Comparison of ENCODE assay signal across 8 mouse cellular contexts in the genomic region with DNA sequence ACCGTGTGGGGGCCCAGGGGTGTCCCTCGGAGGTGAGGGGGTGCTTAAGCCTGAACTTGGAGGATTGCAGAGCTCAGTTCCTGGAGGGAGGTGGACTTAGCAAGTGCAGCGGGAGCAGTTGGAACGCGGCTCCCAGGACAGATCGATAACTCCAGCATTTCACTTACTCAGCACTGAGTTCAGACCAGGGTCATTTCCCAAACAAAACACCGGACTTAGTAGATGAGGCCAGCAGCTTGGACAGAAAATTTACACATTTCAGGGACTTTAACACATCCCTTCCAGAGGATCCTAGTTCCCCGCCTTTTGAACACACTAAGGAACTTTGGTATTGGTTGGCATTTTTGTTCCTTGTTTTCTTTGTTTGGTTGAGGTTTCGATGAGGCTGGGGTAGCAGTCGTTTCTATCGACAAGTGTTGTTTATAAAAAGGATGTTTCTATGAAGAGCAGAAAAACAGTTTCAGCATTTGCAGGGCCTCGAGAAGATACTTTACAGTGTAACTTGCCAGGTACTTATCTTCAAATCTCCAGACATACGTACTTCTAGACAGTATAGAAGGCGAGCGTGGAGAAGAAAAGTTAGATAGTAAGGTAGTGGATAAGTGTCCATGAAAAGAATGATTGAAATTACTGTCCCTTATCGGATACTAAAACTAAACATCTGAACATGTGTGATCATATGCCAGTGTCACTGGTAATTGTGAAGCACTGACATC. TPM values are rescaled to one million over a fixed set of nuclear protein-coding genes. Genes with fewer than 3 reads are reported as not detected.
DNase-seq lines count a peak whose midpoint lies in the region; ATAC-seq and TF ChIP-seq lines count a peak whose summit lies in the region.

No protein-coding gene starts in this region.

- peak overlapping the region; percentile 98 for H3K27ac ChIP-seq in embryonic facial prominence, embryonic 13.5 days
- peak overlapping the region; percentile 98 for H3K27ac ChIP-seq in intestine, postnatal 0 days (ENCODE audit: low read depth, low read length)

- H3K4me2 ChIP-seq in embryonic facial prominence, embryonic 13.5 days: peak overlapping the region; percentile 74
- H3K4me2 ChIP-seq in intestine, postnatal 0 days (replicated peaks; ENCODE audit: low read depth): peak overlapping the region; percentile 94

- peak; percentile 72 for DNase-seq in embryo, embryonic 10 days (ENCODE audit: low spot score)
- no peak for DNase-seq in embryo, embryonic 9.5 days (ENCODE audit: extremely low spot score)
- DNase-seq in 3T3-L1 (ENCODE audit: low read depth, low spot score): peak; percentile 51
- peak; percentile 49 for DNase-seq in naive thymus-derived CD4-positive, alpha-beta T cell, adult 2 months (ENCODE audit: low read depth)
- no peak for DNase-seq in cerebellum, adult 11 months
- no peak for DNase-seq in layer of hippocampus, postnatal 10 days (ENCODE audit: low spot score in 2 of 2)

- H3K9ac ChIP-seq in embryonic facial prominence, embryonic 13.5 days: peak overlapping the region; percentile 99
- H3K9ac ChIP-seq in intestine, postnatal 0 days (ENCODE audit: low read depth, low read length): peak overlapping the region; percentile 97

- no peaks in the 10 kb centered on the region for H3K9me3 ChIP-seq in embryonic facial prominence, embryonic 13.5 days
- no peaks in the 10 kb centered on the region for H3K9me3 ChIP-seq in intestine, postnatal 0 days (ENCODE audit: control insufficient read depth)

- no peak for ATAC-seq in embryonic facial prominence, embryonic 13.5 days (ENCODE audit: insufficient number of reproducible peaks, insufficient read depth, low FRiP score, low TSS enrichment, low read depth)
- peak; percentile 9; the same call in 1 of the 2 replicates for ATAC-seq in intestine, postnatal 0 days

- no peaks in the 10 kb centered on the region for H3K27me3 ChIP-seq in embryonic facial prominence, embryonic 13.5 days
- no peaks in the 10 kb centered on the region for H3K27me3 ChIP-seq in intestine, postnatal 0 days (replicated peaks; ENCODE audit: control insufficient read depth, insufficient read depth, low read length)

- TF ChIP-seq CTCF in intestine, postnatal 0 days (IDR thresholded peaks at IDR 0.05; ENCODE audit: low read depth): no peak

- peaks cover 16% of the 10 kb centered on the region for H3K4me1 ChIP-seq in embryonic facial prominence, embryonic 13.5 days
- H3K4me1 ChIP-seq in intestine, postnatal 0 days (replicated peaks; ENCODE audit: control insufficient read depth, insufficient read depth, low read length): no peaks in the 10 kb centered on the region

- 9% methylated on average over 16 of the region's 16 CpGs for WGBS in embryonic facial prominence, embryonic 13.5 days
- 3% methylated on average over 16 of the region's 16 CpGs for WGBS in intestine, postnatal 0 days

- peaks cover 4% of the 10 kb centered on the region; the same call in 1 of the 2 replicates for H3K36me3 ChIP-seq in embryonic facial prominence, embryonic 13.5 days
- H3K36me3 ChIP-seq in intestine, postnatal 0 days (ENCODE audit: control insufficient read depth, insufficient read depth): no peaks in the 10 kb centered on the region

- peak overlapping the region; percentile 91 for H3K4me3 ChIP-seq in embryonic facial prominence, embryonic 13.5 days
- peak overlapping the region; percentile 97 for H3K4me3 ChIP-seq in intestine, postnatal 0 days (ENCODE audit: low read depth, low read length)

RNA-seq across cellular contexts. Expression of a gene that starts 1.4 kb away (rescaled TPM):
- polyA plus RNA-seq in embryonic facial prominence, embryonic 13.5 days (2015; fragmentation: Nextera tagmentation; extraction: Ambion mirVana): 65.8 and 67.5 TPM in 2 replicates
- 16.2 and 17.7 TPM in 2 replicates for polyA plus RNA-seq in intestine, postnatal 0 days (2015; fragmentation: Nextera tagmentation; extraction: Ambion mirVana)
- total RNA-seq in layer of hippocampus, postnatal 10 days (2021): 100 to 1,000 TPM; 160 TPM

Comparison
In these comparisons a context has a peak if more than half of its experiments do, and no peak if none do; other contexts are left out.
1. DNase-seq: peak in embryo, embryonic 10 days (single experiment), 3T3-L1 (single experiment) and naive thymus-derived CD4-positive, alpha-beta T cell, adult 2 months (single experiment); none in embryo, embryonic 9.5 days (single experiment), cerebellum, adult 11 months (single experiment) and layer of hippocampus, postnatal 10 days (0 of 2).